Mouse (Mus musculus): Measurements from ENCODE around the gene Tnfaip8l3. TPM values are rescaled to one million over a fixed set of nuclear protein-coding genes. Genes with fewer than 3 reads are reported as not detected.
A peak's percentile ranks its signal among the peaks of the same experiment; 100 is the strongest.

Gene Tnfaip8l3
- total RNA-seq, 4 experiments from 2014 or later, result 0.07 to 0.09 TPM; not detected in 2

DNA sequence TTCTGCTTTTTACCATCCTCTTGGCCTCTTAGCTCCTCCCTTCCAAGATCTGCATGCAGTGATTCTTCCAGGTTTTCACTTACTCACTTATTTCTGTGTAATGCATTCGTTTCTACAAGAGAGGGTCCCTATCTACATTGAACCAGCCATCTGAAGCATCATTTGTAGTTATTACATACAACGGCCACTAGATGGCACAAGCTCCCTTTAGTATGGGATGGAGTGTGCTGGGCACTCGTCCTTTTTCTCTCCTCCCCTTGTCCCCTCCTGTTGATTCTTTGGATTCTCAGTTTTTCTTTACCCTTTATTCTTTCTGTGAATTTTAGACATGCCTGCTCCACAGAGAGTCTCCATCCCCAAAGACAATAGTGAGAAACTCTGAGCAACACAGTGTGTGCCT, 77.3 kb downstream of the Tnfaip8l3 start:
- DNase-seq (ENCODE audit: low spot score in 2 of 2), result no peak

DNA sequence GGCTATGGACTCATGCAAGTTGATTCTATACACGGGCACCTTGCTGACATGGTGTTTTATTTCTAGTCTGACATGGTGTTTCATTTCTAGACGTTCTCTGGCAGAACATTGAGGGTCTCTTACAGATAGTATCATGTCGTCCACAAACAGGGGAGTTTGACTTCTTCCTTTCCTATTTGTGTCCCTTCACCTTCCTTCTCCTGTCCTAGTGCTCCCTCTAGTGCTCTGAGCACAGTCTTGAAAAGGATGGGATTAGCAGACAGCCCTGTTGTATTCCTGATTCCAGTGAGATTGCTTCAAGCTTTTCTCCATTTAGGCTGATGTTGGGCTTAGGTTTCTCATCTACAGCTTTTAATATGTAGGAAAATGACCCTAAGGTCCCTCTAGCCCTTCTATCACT, 81.2 kb downstream of the Tnfaip8l3 start:
- no peak for DNase-seq (ENCODE audit: low spot score in 2 of 2)

DNA sequence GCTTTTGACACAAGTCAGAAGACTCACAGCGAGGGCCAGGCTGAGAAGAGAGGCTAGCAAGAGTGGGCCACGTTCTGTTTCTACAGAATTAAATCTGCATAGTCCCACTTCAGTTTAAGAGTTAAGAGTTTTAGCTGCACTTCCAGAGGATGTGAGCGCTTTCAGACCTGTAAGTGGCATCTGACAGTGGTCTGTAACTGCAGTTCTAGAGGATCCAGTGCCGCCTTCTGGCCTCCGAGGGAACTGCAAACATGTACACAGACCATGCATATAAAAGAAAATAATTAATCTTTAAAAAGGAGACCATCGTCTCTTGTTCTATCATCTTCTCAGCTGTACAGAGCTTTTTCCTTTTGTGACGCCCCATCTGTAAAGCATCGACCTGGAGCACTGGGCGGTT, 83.3 kb downstream of the Tnfaip8l3 start:
- no peak for DNase-seq (ENCODE audit: low spot score in 2 of 2)

DNA sequence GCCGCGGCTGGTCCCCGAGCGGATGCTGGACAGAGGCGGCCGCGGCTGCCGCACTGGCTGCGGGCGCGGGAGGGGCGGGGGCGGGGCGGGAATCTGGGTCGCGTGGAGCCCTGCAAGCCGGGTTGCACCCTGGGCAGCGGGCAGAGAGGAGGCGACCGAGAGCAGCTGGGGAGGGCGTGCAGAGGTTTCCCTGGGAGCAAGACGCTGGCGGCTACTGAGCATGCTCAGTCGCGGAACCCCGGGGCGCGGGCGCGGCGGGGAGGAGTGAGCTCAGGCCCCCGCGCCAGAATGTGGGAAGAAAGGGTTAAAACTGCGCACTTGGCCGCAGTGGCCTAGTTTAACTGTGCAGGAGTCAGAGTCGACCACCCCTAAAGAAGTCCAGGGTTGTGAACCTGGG, 93.1 kb downstream of the Tnfaip8l3 start, which contains the start of gene Elmod1:
Gene Elmod1 (minus strand): TSS at position 180 of the 397 bp plus-strand sequence.
- DNase-seq (ENCODE audit: low spot score in 2 of 2), result peak in 1 of 2 experiments; percentile 13

DNA sequence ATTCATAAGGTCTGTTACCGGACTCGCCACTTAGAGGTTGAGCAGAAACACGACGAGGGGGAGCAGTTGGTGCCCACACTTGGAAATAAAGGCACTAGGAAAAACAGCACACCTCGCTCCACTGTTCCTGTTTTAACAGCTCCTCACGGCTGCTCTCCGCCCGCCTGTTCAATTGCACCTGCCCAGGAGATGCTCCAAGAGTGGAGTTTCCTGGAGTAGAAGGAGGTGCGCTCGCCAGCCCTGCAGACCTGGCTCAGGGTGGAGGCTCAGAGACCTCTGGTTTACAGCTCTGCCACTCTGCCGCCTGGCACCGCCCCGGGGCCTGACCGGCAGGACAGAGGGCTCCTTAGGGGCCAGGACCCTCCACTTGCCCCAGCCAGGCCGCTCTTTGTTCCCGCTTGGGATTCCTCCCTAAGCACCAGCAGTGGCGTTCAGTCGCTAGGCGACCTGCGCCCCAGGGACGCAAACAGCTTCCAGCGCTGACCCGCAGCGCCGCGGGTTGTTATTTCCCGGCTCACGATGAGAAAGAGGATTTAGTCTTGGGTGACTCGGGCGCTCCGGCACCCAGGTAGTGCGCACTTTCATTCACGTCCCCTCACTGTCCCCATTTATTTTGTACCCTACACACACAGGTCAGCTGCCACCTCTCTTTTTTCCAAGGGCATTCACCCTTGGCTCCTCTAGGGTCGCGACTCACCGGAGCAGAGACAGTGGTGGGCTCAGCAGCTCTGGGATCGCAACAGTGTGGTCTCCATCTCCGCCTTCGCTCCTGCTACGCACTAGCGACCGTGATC, 93.7 kb downstream of the Tnfaip8l3 start:
- DNase-seq (ENCODE audit: low spot score in 2 of 2), result no peak

DNA sequence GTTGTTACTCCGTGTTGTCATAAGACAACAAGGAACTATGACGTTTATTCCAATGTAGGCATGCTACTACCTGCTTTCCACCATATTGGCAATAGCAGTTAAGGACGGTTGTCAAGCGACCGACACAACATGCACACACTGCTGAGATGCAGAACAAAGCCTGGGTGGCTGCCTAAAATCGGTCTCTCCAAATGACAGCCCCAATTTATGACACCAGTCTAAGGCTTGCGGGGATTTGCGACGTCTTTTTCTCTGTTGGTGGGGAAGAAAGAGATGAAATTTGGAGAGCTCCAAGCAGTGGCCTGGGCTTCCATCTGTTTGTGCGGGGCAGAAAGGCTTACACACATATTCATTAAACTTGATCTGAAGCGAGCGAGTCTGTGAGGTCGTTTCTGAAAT, 94.3 kb downstream of the Tnfaip8l3 start:
- no peak for DNase-seq (ENCODE audit: low spot score in 2 of 2)

Other genes with a start within 250 kb of the Tnfaip8l3 start
- 1 to 10 TPM in 1 of 4 experiments, under 1 TPM in 3; 0.39 to 1.1 (median 0.65) TPM for gene Sln, start 218.2 kb downstream of the Tnfaip8l3 start, total RNA-seq (2022)
- not detected for gene Elmod1, start 93.1 kb downstream of the Tnfaip8l3 start, total RNA-seq (2022)
- gene Cyp19a1, start 199.7 kb upstream of the Tnfaip8l3 start, total RNA-seq (2022), result not detected
- gene Gldn, start 218.1 kb upstream of the Tnfaip8l3 start, total RNA-seq (2022), result under 1 TPM; 0.15 to 0.46 (median 0.34) TPM

Data from gastrocnemius, adult 8-10 months (tissue).